Mouse (Mus musculus) embryo, embryonic 11.5 days (tissue): Measurements from ENCODE around the gene Gpr176.

ENCODE experiments used
- DNase-seq: peaks from one replicate; pipeline ENCODE4 v3.0.0-alpha.2; 2012; ENCODE audit warnings: low read depth, low spot score

The Gpr176 gene

DNA sequence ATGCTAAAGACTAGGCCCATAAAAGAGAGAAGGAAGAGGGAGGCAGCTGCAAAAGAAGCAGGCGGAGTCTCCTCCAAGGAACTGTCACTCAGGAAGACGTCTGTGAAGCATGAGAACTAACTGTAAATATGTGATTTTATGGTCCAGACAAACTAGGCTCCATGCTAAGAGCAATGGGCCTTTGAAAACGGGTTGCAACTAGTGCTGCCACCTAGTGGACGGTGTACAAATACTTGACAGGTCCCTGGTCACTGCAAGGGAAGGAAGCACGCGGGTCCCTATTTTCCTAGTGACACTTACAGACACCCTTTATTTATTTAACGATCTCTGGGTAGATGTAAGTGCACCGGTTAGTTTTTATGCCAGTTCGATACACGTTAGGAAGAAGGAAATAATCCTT is 127.3 kb downstream of the Gpr176 start:
- peak; percentile 72 for DNase-seq

DNA sequence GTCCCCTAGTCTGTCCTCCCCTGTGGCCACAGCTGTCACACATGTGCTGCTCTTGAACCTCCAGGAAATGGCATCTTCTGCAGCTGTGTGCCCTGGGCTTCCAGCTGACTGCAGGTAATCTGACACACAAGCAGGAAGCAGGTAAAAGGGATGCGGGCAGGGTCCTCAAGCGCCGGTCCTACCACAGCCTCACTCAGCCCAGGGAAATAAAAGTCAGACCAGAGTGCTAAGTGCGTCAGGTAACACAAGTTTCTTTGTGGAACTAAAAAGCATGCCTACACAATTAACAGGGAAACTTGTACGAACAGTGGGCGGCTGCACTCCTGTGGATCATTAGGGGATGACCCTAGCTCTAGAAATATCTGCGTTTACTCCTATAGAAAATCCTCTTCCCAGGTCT is 137.0 kb downstream of the Gpr176 start:
- DNase-seq, result no peak

DNA sequence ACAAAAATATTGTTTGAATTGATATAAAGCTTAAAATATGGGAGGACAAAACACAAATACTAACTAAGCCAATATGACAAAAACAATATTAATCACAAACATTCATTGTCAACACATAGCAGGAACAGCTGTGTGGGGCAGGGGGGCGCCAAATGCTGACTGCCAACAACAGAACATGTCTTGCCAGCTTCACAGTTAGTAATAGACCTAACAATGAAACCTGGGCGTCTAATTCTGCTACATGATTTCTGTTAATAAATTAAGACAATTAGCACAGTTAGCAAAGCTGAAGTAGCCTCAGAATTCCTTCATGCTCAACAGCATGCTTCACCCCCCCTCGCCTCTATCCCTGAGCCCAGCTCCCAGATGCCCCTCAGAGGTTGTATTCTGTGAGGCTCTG is 137.6 kb downstream of the Gpr176 start:
- no peak for DNase-seq

DNA sequence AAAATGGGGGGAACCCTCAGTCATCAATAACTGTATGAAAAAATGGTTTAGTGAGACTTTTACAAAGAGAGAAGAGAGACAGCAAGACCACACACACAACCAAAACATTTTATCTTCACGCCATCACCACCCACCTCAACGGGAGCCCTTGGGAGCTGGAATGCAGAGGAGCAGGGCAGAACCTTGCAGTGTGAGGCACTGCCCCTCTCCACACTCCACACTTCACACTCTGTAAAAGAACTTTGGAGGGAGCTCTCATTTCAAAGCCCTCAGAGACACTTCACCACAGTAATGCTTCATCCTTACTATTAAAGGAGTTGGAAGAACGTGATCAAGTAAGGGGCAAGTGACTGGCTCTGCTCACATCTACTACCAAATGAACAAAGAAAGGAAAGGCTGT is 142.7 kb downstream of the Gpr176 start:
- no peak for DNase-seq

DNA sequence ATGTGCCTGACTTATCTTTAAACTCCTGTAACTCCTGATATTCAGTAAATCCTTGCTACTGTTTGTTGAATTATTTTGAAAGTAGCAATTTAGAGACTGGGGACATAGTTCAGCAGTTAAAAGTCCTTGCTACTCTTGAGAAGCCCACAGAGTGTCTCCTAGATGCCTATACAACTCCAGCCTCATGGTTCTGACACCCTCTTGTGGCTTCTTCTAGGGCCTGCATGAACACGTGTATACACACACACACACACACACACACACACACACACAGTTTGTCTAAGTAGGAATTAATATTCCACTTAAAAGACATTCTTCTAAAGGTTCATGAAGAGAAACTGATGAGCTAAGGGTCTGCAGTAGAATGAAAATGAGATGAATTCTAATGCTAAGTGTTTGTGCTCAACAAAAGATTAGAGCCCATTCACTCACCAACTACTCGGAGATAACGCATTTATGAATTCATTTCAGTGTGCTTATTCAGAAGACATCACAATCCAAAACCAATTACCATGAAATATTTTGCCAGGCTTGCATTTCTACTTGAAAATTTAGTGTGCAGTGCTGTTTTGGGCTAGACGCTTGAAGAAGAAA is 144.6 kb downstream of the Gpr176 start:
- no peak for DNase-seq
